Mouse (Mus musculus) layer of hippocampus, postnatal 36 days (tissue): ENCODE data around the gene Spatc1l. TPM values are rescaled to one million over a fixed set of nuclear protein-coding genes. Genes with fewer than 3 reads are reported as not detected.

ENCODE experiments used
- DNase-seq, 2 experiments: peaks; one replicate each; pipeline ENCODE4 v3.0.0; 2022
- total RNA-seq, 2 experiments: library from RNA; stranded (reverse); gene quantifications; 2 replicates each; pipeline ENCODE4 v1.2.3; 2021

The Spatc1l gene
- total RNA-seq, 2 experiments from 2014 or later: not detected

DNA sequence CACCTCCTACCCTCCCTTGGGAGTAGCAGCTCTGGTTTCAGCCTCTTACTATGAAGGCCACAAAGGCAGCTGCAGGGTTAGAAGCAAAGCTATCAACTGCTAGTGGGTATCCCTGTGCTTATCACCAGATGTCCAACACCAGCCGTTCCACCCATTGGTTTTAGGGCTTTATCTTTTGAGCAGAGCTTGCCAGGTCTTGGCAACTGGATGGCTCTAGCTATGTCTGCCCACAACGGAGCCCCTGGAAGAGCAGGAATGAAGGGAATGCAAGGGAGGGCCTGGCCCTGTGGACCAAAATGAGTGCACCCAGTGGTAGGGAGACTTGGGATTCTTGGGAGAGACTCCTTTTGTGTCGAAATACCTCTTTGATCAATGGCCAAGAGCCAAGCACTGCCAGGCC is 40.6 kb downstream of the Spatc1l start:
- DNase-seq: no peak

DNA sequence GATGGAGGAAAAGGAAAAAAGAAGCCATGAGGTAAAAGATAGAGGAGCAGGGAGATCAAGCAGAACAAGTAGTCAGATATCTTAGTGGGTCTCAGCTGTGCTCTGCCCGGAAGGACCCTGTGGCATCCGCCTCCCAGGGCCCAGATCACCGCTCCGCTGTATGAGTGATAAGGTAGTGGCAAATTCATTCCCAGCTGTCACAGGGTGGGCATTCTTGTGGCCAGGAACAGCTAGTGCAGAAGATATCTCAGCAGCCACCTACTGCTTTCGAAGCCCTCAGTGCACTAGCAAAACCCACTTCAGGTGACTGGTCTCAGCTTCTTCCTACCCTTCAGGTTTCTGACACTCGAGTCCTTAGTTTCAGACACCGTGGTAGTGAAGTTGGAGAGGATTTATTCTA is 50.4 kb downstream of the Spatc1l start:
- DNase-seq: no peak

Other genes starting within 250 kb of the Spatc1l start
- gene Dip2a, start 217.0 kb upstream of the Spatc1l start, total RNA-seq: 10 to 100 TPM; 49.3 to 56.3 TPM
- gene AC141477.1, start 121.8 kb upstream of the Spatc1l start, total RNA-seq: not detected
- gene Pcnt, start 119.5 kb upstream of the Spatc1l start, total RNA-seq: 10 to 100 TPM; 20.7 to 24.1 TPM
- gene 2610028H24Rik, start 113.2 kb upstream of the Spatc1l start, total RNA-seq: not detected
- 10 to 100 TPM; 50.8 TPM for gene Mcm3ap, start 93.3 kb upstream of the Spatc1l start, total RNA-seq
- gene Ybey, start 93.2 kb upstream of the Spatc1l start, total RNA-seq: 1 to 10 TPM; 4.4 to 5.1 TPM
- 10 to 100 TPM; 35.6 to 37.8 TPM for gene Lss, start 30.7 kb upstream of the Spatc1l start, total RNA-seq
- gene Ftcd, start 13.4 kb downstream of the Spatc1l start, total RNA-seq: not detected
- 1 to 10 TPM; 3.8 to 6.1 TPM for gene Col6a2, start 61.4 kb downstream of the Spatc1l start, total RNA-seq
- gene Col6a1, start 163.9 kb downstream of the Spatc1l start, total RNA-seq: 10 to 100 TPM; 20.6 to 21.8 TPM